Mouse (Mus musculus) embryo, embryonic 11 days (tissue): ENCODE results near the gene Ccdc188.

Source experiments
- DNase-seq: peaks from one replicate; pipeline ENCODE4 v3.0.0-alpha.2; 2015

Gene Ccdc188

GRCm38 (mm10) chr16:18203430-18204091 is 14.1 kb upstream of the Ccdc188 start:
- peak; percentile 44 for DNase-seq

DNA sequence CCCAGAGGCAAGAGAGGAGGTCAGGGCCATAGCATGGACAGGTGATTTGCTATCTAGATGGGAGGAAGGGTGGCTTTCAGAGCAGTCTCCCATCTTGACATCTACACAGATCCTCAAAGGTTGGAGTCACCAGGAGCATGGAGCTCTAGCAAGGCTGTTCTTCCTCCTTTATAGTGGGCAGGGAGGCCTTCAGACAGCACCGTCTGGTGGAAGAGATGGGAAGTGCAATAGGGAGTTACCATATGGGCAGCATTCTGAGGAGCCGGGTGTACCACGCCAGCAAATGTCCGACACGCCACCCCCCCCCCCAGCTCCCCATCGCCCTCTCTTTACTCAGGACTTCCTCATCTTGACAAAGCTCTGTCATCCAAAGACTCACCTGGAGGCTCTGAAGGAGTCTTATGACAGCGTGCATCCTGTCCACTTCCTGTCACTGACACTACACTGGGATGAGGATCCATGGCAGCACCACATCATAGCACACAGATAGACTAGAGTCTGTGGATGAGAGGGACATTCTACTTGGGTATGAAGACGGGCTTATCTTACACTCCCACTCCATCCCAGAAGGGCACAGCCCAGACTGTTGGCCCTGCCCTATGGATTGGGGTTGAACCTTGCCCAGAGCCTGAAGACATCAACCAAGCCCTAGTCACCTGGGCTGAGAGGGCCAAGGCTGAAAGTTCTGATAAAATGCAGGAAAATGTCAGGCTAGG is 6.8 kb upstream of the Ccdc188 start:
- peak; percentile 61 for DNase-seq

GRCm38 (mm10) chr16:18211417-18212171 is 6.1 kb upstream of the Ccdc188 start:
- DNase-seq, result peak; percentile 85

DNA sequence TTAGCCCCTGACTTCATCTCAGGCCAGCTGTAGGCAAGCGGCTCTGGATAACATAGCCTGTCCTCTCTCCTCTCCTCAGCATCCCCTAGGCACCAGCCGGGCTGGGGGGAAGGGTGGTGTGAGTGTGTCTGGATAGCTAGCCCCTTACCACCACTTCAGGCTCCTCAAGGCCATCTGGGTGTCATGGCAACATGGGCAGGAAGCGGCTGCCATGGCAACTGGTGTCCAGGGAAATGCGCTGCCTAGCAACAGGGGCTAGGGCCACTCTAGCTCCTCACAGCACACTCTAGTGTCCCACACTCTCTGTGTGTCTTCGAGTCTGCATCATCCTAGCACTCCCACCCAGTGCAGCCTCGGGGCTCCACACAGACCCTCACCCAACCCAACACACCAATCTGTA is 4.0 kb upstream of the Ccdc188 start:
- DNase-seq, result peak; percentile 92

DNA sequence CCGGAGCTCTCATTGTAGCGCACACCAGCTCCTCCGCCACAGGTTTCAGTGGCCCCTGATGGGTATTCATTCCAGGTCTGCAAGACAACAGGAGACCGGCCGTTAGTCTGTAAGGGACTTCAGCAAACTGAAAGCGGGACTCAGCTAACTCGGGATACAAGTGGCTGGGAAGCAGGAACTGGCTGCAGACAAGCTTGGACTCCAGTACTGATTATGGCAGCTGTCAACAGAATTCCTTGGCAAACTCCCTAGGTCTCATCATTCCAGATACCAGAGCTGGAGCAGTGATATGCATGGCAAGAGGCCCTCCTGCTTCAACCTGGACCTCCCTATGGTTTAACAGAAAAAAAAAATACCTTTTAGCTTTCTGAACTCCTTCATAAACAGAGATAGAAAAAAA is 2.8 kb upstream of the Ccdc188 start:
- DNase-seq, result no peak

DNA sequence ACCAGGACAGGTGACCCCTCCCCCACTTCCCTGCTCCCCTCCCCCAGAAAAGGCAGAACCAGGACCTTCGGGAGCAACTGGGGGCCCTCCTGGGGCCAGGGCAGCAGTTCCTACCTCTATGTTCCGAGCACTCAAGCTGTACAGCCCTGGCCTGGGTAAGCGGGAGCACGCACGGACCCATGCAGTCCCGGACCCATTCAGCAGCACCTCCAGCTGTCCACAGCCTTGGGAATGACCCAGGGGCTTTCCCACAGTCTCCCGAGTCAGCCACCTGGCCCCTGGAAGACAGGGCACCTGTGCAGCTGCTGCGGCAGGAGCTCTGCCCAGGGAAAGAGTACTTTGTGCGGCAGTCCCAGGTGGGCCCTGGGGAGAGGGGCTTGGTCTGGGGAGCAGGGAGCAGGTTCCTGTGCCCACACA is 909 bp downstream of the Ccdc188 start:
- no peak for DNase-seq

- peak; percentile 58 for DNase-seq
Observed at GRCm38 (mm10) chr16:18220001-18220400, 2.3 kb downstream of the Ccdc188 start.

DNA sequence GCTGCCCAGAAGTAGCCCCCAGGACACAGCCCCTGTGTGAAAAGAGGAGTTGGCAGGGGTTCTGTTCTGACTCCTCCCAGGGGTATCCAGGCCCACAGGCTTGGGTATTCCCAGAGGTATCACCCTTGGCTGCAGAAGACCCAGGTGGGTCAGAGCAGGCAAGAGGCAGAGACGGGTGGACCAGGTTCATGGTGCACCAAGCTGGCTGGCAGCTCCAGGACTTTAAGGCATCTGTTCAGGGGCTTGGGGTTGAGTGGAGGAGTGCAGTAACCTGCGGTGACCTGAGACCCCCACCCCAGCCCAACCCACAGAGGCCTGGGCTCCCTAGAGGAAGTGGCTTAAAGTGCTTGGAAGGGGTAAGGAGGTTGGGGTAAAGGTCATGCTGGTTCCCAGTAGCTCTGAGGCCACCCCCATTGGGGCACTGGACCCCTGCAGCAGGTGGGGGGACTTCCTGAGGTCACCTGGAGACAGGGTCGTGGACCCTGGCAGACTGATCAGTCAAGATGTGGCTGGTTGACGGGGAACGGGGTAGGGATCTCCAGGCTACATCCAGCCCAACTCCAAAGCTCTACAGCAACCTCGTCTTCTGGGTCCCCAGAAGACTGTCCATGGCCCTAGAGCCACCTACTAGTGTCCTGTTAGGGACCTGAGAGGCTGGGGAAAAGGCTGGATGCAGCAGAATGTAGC is 3.3 kb downstream of the Ccdc188 start:
- no peak for DNase-seq

- no peak for DNase-seq
Observed at GRCm38 (mm10) chr16:18221543-18221898, 3.8 kb downstream of the Ccdc188 start.

DNA sequence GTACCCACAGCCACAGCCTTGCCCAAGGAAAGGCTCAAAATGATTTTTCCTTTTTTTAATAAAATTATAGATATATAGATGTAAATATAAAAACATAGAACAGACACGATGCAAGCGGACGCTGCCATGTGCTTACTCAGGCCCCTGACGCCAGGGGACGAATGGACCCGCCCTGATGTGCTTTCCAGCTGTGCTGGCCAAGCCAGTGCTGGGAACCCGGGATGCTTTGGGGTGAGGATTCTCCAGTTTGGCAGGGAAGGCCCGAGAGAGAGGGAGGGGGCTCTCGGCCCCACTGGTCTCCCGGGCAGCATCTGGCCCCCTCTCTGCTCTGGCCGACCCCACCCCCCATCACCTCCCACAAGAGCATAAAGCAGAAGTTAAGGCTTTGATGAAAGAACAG is 4.5 kb downstream of the Ccdc188 start:
- no peak for DNase-seq

- no peak for DNase-seq
Observed at GRCm38 (mm10) chr16:18227187-18227586, 9.5 kb downstream of the Ccdc188 start.

DNA sequence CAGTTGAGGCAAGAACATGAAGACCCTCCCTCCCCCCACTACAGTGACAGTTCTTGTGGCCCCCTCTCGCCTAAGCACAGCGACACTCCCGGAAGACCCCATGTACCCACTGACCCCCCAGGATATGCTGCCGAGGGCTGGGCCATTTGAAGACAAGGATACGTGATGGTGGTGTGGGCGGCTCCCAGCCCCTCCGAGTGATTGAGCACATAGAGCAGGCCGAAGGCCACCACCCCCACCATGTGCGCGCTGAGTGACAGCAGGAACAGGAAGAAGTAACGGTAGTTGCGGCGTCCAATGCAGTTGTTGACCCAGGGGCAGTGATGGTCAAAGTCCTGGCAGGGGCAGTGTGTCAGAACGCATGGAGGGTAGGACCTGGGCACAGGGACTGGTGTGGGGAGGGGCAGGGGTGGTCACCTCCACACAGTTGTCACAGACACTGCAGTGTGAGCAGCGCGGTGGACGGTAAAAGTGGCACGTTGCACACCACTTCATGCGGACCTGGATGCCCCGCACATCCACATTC is 10.3 kb downstream of the Ccdc188 start:
- no peak for DNase-seq

DNA sequence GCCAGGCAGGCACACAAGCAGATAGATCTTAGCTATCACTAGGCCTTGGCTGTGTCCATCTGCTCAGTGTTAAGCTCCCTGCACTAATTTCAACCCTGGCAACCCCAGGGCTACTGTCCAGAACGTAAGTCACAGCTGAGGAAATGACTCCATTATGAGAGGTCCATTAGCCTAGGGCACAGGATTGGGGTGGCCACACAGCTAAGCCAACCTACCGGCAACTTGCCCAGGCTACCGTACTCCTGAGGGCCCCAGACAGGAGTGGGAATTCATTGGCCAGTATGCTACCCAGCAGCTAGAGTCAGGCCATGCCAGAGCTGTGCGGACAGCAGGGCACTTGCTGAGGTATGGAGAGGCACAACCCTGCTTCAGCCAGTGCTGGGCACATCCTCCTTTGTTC is 11.2 kb downstream of the Ccdc188 start:
- no peak for DNase-seq

GRCm38 (mm10) chr16:18229622-18230021 is 11.9 kb downstream of the Ccdc188 start:
- DNase-seq, result no peak

DNA sequence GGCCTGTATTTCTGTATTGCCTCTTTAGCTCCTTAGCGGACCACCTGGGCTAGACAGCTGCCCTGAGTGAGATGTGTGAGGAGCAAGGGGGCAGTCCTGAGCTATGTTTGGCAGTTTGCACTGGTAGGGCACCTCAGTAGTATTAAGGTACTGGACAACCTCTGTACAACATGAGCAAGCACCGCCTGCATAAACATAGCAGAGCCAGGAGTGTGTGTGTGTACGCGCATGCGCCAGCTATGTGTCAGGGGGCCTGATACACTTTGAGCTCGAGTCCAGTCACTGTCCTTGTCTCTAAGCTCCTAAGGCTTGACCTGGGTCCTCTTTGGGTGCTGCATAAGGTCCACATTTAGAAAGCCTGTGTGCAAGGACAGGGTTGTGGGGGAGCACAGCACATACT is 12.9 kb downstream of the Ccdc188 start:
- no peak for DNase-seq

DNA sequence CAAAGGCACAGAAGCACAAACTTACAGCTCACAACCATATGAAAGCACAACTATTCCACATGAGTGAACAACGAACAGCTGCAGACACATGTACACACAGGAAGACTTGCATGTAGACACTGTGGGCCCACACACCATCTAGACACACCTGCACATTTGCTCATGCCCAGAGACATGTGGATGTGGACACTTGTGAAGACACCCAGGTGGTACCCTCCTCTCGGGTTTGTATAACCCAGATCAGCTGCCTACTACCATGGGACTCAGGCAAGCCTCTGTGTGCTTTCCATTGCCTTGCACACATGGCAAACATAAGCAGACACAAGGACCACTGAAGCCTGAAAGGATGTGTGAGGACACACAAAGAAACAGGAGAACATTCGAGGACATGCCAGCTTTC is 13.4 kb downstream of the Ccdc188 start:
- no peak for DNase-seq

DNA sequence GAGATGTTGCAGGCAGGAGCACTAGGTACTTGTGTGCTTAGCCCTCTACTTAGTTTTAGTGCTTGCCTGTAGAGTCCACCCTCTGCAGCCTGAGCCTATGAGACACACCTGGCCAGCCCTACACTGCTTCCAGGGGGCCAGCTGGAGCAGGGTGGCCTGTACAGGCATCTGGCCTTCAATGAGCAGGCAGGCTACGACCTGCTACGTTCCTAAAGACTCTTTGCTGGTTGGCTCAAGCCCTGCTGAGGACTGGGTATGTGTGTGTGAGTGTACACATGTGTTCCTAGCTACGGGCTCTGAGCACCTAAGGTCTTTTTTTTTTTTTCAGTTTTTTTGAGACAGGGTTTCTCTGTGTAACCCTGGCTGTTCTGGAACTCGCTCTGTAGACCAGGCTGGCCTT is 13.8 kb downstream of the Ccdc188 start:
- no peak for DNase-seq

DNA sequence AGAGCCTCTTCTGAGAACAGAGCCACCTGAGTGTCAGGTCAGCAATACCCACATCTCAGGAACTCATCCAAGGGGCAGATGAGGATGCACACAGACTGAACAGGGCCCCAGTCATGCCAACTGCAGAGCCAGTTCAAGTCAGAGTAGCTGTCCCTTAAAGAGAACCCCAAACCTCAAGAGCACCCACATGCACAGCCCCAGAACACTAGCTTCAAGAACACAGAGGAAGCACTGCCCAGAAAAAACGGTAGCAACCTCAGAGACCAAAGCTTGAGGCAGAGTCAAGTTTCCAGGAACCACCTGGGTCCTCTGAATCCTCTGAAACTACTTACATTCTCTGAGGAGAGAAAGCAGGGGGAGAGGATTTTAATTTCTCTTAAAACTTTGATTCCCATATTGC is 15.8 kb downstream of the Ccdc188 start:
- DNase-seq, result no peak

GRCm38 (mm10) chr16:18233919-18234670 is 16.4 kb downstream of the Ccdc188 start:
- no peak for DNase-seq

DNA sequence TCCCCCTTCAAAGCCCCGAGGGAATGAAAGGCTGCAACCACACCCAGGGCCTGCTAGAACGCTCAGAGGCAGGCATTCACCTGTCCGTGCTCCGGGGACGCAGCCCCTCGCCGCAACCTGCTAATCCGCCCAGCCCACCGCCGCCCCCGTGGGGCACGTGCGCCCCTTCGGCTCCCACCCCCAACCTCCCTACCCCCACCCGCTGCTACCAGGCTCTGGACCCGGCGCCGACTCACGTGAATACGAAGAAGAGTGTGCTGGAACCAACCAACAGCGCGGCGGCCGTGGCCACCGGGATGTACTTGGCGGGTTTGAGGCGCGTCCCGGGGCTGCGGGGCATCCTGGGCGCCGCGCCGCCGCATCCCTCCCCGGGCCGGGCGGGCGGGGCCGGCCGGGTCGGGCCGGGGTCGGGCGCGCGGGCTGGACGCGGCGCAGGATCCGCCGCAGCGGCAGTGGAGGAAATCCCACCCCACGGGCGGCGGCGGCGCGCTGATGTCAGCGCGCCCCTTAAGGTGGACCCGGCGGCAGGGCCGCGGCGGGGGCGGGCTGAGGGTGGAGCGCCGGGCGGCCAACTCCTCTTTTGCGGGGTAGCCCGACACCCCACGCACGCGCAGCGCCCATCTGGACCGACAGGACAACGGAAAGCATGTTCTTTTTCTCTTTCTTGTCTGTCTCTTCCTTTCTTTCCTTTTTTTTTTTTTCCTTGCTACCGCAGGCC is 17.2 kb downstream of the Ccdc188 start, which contains the start of gene Zdhhc8:
Zdhhc8 (minus strand) TSS at position 466 of the 718 bp plus-strand sequence.
- peak; percentile 85 for DNase-seq

- DNase-seq, result peak; percentile 82
Observed at GRCm38 (mm10) chr16:18235389-18236065, 17.8 kb downstream of the Ccdc188 start.
